Mouse (Mus musculus): ENCODE results near the gene Magoh. TPM values are rescaled to one million over a fixed set of nuclear protein-coding genes. Genes with fewer than 3 reads are reported as not detected.

The Magoh gene
- total and polyA plus RNA-seq, 2 experiments: 28.5 to 46.1 TPM

DNA sequence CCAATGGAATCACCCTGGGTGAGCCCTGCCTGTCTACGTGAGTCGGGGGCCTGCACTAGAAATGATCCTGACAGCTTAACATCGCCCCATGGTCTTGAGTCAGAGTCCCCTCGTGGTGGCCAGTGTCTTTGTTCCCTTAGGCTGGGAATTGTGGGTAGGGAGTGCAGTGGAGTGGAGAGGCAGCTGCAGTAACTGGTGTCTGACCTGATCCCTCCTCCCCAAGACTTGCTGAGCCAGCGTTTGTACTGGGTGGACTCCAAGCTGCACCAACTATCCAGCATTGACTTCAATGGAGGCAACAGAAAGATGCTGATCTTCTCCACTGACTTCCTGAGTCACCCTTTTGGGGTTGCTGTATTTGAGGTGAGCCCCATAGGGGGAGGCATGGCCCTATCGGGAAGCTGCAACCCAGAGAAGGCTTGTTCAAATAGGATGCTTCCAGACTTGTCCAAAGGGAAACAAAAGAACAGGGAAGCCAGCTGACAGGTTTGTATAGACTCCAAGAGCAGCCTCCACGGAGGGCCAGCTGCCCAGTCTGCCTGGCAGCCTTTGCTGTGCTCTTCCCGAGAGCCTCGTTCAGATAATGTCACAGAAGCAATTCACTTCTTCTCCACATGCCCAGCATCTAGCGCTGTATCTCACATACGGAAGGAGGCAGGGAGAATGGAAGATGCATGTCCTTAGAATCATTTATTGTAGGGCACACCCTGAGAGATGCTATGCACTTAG, 22.4 kb upstream of the Magoh start:
- Histone ChIP-seq H3K36me3 (ENCODE audit: control insufficient read depth, insufficient read depth, low read length) (no peaks in the 10 kb centered on the region), H3K9ac (ENCODE audit: low read depth, low read length) (no peak overlapping the region)

GRCm38 (mm10) chr4:107858995-107859394, 20.6 kb upstream of the Magoh start:
- H3K27ac ChIP-seq (replicated peaks; ENCODE audit: insufficient read depth, low read depth, low read length): no peak overlapping the region
- H3K79me2 ChIP-seq (ENCODE audit: control insufficient read depth, insufficient read depth, low read length): no peaks in the 10 kb centered on the region

More for the DNA sequence above, 22.4 kb upstream of the Magoh start:
- no peaks in the 10 kb centered on the region for H3K79me2 ChIP-seq (ENCODE audit: control insufficient read depth, insufficient read depth, low read length)
- no peaks in the 10 kb centered on the region for H3K4me1 ChIP-seq (ENCODE audit: control insufficient read depth, insufficient read depth, low read length)
- WGBS: 72% methylated on average over 11 of the region's 11 CpGs
- no peak overlapping the region for H3K27ac ChIP-seq (replicated peaks; ENCODE audit: insufficient read depth, low read depth, low read length)
- H3K4me3 ChIP-seq (ENCODE audit: insufficient read depth, low read depth, low read length): no peak overlapping the region
- no peak for DNase-seq (ENCODE audit: extremely low read depth, low read depth, low spot score)
- no peaks in the 10 kb centered on the region for H3K27me3 ChIP-seq (ENCODE audit: control insufficient read depth, insufficient read depth, low read length)
- TF ChIP-seq POLR2A (IDR thresholded peaks at IDR 0.05; ENCODE audit: extremely low read depth, insufficient read depth, low read length) (no peak), CTCF (IDR thresholded peaks at IDR 0.05; ENCODE audit: low read depth, low read length) (no peak)

DNA sequence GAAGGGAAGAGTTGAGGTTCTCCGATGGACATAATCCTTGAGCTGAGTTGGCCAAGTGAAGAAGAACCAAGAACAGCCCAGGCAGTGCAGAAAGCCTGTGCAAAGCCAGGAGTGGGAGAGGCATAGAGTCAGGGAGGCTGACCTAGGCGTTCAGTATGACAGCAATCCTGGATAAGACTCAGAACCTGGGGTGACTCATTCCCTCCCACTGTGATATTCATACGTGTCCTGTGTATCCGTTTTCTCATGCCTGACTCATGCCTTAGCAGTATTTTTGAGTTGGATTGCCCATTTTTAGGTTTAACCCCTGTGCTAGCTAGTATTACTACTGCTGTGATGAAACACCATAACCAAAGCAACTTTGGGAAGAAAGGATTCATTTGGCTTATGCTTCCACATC, 14.7 kb upstream of the Magoh start:
- Histone ChIP-seq H3K4me3 (ENCODE audit: insufficient read depth, low read depth, low read length) (no peak overlapping the region), H3K79me2 (ENCODE audit: control insufficient read depth, insufficient read depth, low read length) (no peaks in the 10 kb centered on the region), H3K27ac (replicated peaks; ENCODE audit: insufficient read depth, low read depth, low read length) (no peak overlapping the region), H3K4me1 (ENCODE audit: control insufficient read depth, insufficient read depth, low read length) (no peaks in the 10 kb centered on the region), H3K9ac (ENCODE audit: low read depth, low read length) (no peak overlapping the region), H3K27me3 (ENCODE audit: control insufficient read depth, insufficient read depth, low read length) (no peaks in the 10 kb centered on the region), H3K36me3 (ENCODE audit: control insufficient read depth, insufficient read depth, low read length) (no peaks in the 10 kb centered on the region)
- TF ChIP-seq POLR2A (IDR thresholded peaks at IDR 0.05; ENCODE audit: extremely low read depth, insufficient read depth, low read length) (no peak), CTCF (IDR thresholded peaks at IDR 0.05; ENCODE audit: low read depth, low read length) (no peak)
- 84% methylated on average over 4 of the region's 4 CpGs for WGBS
- no peak for DNase-seq (ENCODE audit: extremely low read depth, low read depth, low spot score)

More at GRCm38 (mm10) chr4:107858995-107859394, 20.6 kb upstream of the Magoh start:
- DNase-seq (ENCODE audit: extremely low read depth, low read depth, low spot score): no peak
- Histone ChIP-seq H3K4me3 (ENCODE audit: insufficient read depth, low read depth, low read length) (no peak overlapping the region), H3K4me1 (ENCODE audit: control insufficient read depth, insufficient read depth, low read length) (no peaks in the 10 kb centered on the region), H3K36me3 (ENCODE audit: control insufficient read depth, insufficient read depth, low read length) (no peaks in the 10 kb centered on the region), H3K27me3 (ENCODE audit: control insufficient read depth, insufficient read depth, low read length) (no peaks in the 10 kb centered on the region), H3K9ac (ENCODE audit: low read depth, low read length) (no peak overlapping the region)
- 83% methylated on average over 7 of the region's 7 CpGs for WGBS
- TF ChIP-seq POLR2A (IDR thresholded peaks at IDR 0.05; ENCODE audit: extremely low read depth, insufficient read depth, low read length) (no peak), CTCF (IDR thresholded peaks at IDR 0.05; ENCODE audit: low read depth, low read length) (no peak)

- H3K27me3 ChIP-seq (ENCODE audit: control insufficient read depth, insufficient read depth, low read length): no peaks in the 10 kb centered on the region
- no peak for DNase-seq (ENCODE audit: extremely low read depth, low read depth, low spot score)
- peaks cover 11% of the 10 kb centered on the region; the same call in 1 of the 2 replicates for H3K79me2 ChIP-seq (ENCODE audit: control insufficient read depth, insufficient read depth, low read length)
- H3K4me1 ChIP-seq (ENCODE audit: control insufficient read depth, insufficient read depth, low read length): peaks cover 4% of the 10 kb centered on the region; the same call in 1 of the 2 replicates
- H3K27ac ChIP-seq (replicated peaks; ENCODE audit: insufficient read depth, low read depth, low read length): no peak overlapping the region
- 87% methylated on average over 1 of the region's 1 CpGs for WGBS
- H3K36me3 ChIP-seq (ENCODE audit: control insufficient read depth, insufficient read depth, low read length): peaks cover 37% of the 10 kb centered on the region
- H3K9ac ChIP-seq (ENCODE audit: low read depth, low read length): no peak overlapping the region
- H3K4me3 ChIP-seq (ENCODE audit: insufficient read depth, low read depth, low read length): no peak overlapping the region
- TF ChIP-seq POLR2A (IDR thresholded peaks at IDR 0.05; ENCODE audit: extremely low read depth, insufficient read depth, low read length) (no peak), CTCF (IDR thresholded peaks at IDR 0.05; ENCODE audit: low read depth, low read length) (no peak)
Measured at GRCm38 (mm10) chr4:107881631-107882030, 2.1 kb downstream of the Magoh start.

GRCm38 (mm10) chr4:107886371-107886770, 6.8 kb downstream of the Magoh start:
- Histone ChIP-seq H3K79me2 (ENCODE audit: control insufficient read depth, insufficient read depth, low read length) (no peaks in the 10 kb centered on the region), H3K9ac (ENCODE audit: low read depth, low read length) (no peak overlapping the region), H3K4me3 (ENCODE audit: insufficient read depth, low read depth, low read length) (no peak overlapping the region), H3K36me3 (ENCODE audit: control insufficient read depth, insufficient read depth, low read length) (peaks cover 41% of the 10 kb centered on the region), H3K27ac (replicated peaks; ENCODE audit: insufficient read depth, low read depth, low read length) (no peak overlapping the region), H3K27me3 (ENCODE audit: control insufficient read depth, insufficient read depth, low read length) (no peaks in the 10 kb centered on the region), H3K4me1 (ENCODE audit: control insufficient read depth, insufficient read depth, low read length) (peaks cover 2% of the 10 kb centered on the region; the same call in 1 of the 2 replicates)
- 87% methylated on average over 7 of the region's 7 CpGs for WGBS
- TF ChIP-seq CTCF (IDR thresholded peaks at IDR 0.05; ENCODE audit: low read depth, low read length) (no peak), POLR2A (IDR thresholded peaks at IDR 0.05; ENCODE audit: extremely low read depth, insufficient read depth, low read length) (no peak)
- DNase-seq (ENCODE audit: extremely low read depth, low read depth, low spot score): no peak

DNA sequence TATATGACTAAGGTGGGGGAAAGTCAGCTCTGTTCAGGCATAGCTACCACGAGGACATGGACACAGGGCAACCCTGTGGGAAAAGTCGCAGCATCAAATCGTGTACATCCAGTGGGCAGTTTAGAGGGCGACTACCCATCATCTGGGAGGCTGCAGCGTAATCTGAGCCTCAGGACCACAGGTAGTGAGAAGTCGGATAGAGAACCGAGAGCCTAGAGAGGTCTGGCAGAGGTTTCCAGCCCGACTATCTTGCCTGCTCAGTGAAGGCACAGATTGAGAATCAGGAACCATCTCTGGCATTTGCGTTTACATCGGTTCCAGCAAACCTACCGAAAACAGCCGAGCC, 9.8 kb downstream of the Magoh start:
- Histone ChIP-seq H3K4me1 (ENCODE audit: control insufficient read depth, insufficient read depth, low read length) (peaks cover 5% of the 10 kb centered on the region), H3K27ac (replicated peaks; ENCODE audit: insufficient read depth, low read depth, low read length) (peak overlapping the region; percentile 45), H3K36me3 (ENCODE audit: control insufficient read depth, insufficient read depth, low read length) (peaks cover 25% of the 10 kb centered on the region), H3K27me3 (ENCODE audit: control insufficient read depth, insufficient read depth, low read length) (no peaks in the 10 kb centered on the region), H3K9ac (ENCODE audit: low read depth, low read length) (peak overlapping the region; percentile 65), H3K4me3 (ENCODE audit: insufficient read depth, low read depth, low read length) (peak overlapping the region; percentile 71), H3K79me2 (ENCODE audit: control insufficient read depth, insufficient read depth, low read length) (no peaks in the 10 kb centered on the region)
- WGBS: under 1% methylated on average over 12 of the region's 12 CpGs
- TF ChIP-seq POLR2A (IDR thresholded peaks at IDR 0.05; ENCODE audit: extremely low read depth, insufficient read depth, low read length) (no peak), CTCF (IDR thresholded peaks at IDR 0.05; ENCODE audit: low read depth, low read length) (no peak)
- no peak for DNase-seq (ENCODE audit: extremely low read depth, low read depth, low spot score)

Measured in liver, adult 2 months (tissue).